19 mouse cellular contexts compared by ENCODE assay signal in the genomic region with DNA sequence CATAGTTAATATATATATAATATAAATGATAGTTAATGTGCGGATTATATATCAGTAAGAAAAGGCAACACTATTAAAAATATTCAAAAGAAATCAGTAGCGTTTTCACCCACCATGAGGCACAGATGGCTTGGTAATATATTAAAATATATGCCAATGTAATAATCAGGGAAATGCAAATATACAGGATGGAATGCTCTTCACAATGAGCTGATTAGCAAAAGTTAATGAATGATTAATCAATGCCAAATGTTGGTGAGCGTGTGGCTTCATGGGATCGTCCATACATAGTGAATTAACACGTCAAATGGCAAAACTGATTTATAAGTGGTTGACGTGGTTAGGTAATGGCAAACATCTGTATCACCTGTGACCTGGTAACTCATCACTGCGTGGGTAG. TPM values are rescaled to one million over a fixed set of nuclear protein-coding genes. Genes with fewer than 3 reads are reported as not detected.
A peak's percentile ranks its signal among the peaks of the same experiment; 100 is the strongest.
DNase-seq lines count a peak whose midpoint lies in the region; ATAC-seq and TF ChIP-seq lines count a peak whose summit lies in the region.
"Had no signal": no experiment of that assay in that cellular context is flagged by ENCODE, and none has a peak within 500 bp of the region (broad histone marks: within the 10 kb centered on the region; RNA-seq: fewer than 3 reads in every experiment).

No protein-coding gene starts in this region.

- DNase-seq in forebrain, embryonic 14.5 days (ENCODE audit: low spot score), result peak; percentile 56
- no peak for DNase-seq in forebrain, embryonic 10.5 days (ENCODE audit: extremely low spot score, low spot score)
- DNase-seq in forebrain, postnatal 0 days, result no peak
- no peak for DNase-seq in frontal cortex, postnatal 10 days (ENCODE audit: low spot score in 2 of 2)
- DNase-seq: adrenal gland, adult 2 months; adrenal gland, postnatal 10 days; adrenal gland, postnatal 25 days; cerebellum, adult 11-12 months; cerebellum, adult 2 months; cerebellum, adult 9-10 months; cerebellum, postnatal 10 days; cerebellum, postnatal 25 days; gastrocnemius, adult 2 months had no signal

- no peak overlapping the region for H3K4me3 ChIP-seq in forebrain, embryonic 14.5 days (ENCODE audit: low read depth, low read length)
- no peak overlapping the region for H3K4me3 ChIP-seq in forebrain, embryonic 10.5 days
- no peak overlapping the region for H3K4me3 ChIP-seq in forebrain, embryonic 16.5 days (replicated peaks; ENCODE audit: low read length)
- no peak overlapping the region for H3K4me3 ChIP-seq in forebrain, postnatal 0 days (ENCODE audit: low read depth, low read length)
- H3K4me3 ChIP-seq: embryonic facial prominence, embryonic 10.5 days; embryonic facial prominence, embryonic 12.5 days; gastrocnemius, adult 2 months had no signal

- no peak for TF ChIP-seq CTCF in forebrain, postnatal 0 days (IDR thresholded peaks at IDR 0.05; ENCODE audit: low read depth)

- H3K27me3 ChIP-seq in forebrain, embryonic 14.5 days (replicated peaks; ENCODE audit: control insufficient read depth, insufficient read depth, low read length), result no peaks in the 10 kb centered on the region
- H3K27me3 ChIP-seq in forebrain, embryonic 10.5 days (ENCODE audit: poor library complexity, severe bottlenecking), result 0 out of 2 replicates have a peak, but pooled peaks cover 4% of the 10 kb centered on the region
- no peaks in the 10 kb centered on the region for H3K27me3 ChIP-seq in forebrain, embryonic 16.5 days (replicated peaks; ENCODE audit: control insufficient read depth, insufficient read depth, low read length)
- no peaks in the 10 kb centered on the region for H3K27me3 ChIP-seq in forebrain, postnatal 0 days (ENCODE audit: insufficient read depth, low read length)
- H3K27me3 ChIP-seq: embryonic facial prominence, embryonic 12.5 days had no signal

- peaks cover 7% of the 10 kb centered on the region for H3K4me1 ChIP-seq in forebrain, embryonic 14.5 days (ENCODE audit: control insufficient read depth, insufficient read depth, low read length)
- peaks cover 12% of the 10 kb centered on the region for H3K4me1 ChIP-seq in forebrain, embryonic 10.5 days
- peaks cover 15% of the 10 kb centered on the region for H3K4me1 ChIP-seq in forebrain, embryonic 16.5 days (replicated peaks; ENCODE audit: control insufficient read depth, insufficient read depth, low read length)
- H3K4me1 ChIP-seq in forebrain, postnatal 0 days (ENCODE audit: insufficient read depth), result no peaks in the 10 kb centered on the region

- WGBS in forebrain, embryonic 14.5 days, result 70% methylated on average over 7 of the region's 7 CpGs
- WGBS in forebrain, embryonic 10.5 days, result 88% methylated on average over 7 of the region's 7 CpGs
- WGBS in forebrain, embryonic 16.5 days, result 47% methylated on average over 7 of the region's 7 CpGs
- WGBS in forebrain, postnatal 0 days, result 54% methylated on average over 7 of the region's 7 CpGs

- ATAC-seq in forebrain, embryonic 14.5 days, result peak; percentile 62
- peak; percentile 69; the same call in 1 of the 2 replicates for ATAC-seq in forebrain, embryonic 16.5 days
- no peak for ATAC-seq in forebrain, postnatal 0 days

- H3K27ac ChIP-seq in forebrain, embryonic 14.5 days (ENCODE audit: low read depth, low read length), result no peak overlapping the region
- H3K27ac ChIP-seq in forebrain, embryonic 10.5 days, result no peak overlapping the region
- peak overlapping the region; percentile 69 for H3K27ac ChIP-seq in forebrain, embryonic 16.5 days (ENCODE audit: low read length)
- no peak overlapping the region for H3K27ac ChIP-seq in forebrain, postnatal 0 days (ENCODE audit: low read depth, low read length)
- H3K27ac ChIP-seq: embryonic facial prominence, embryonic 10.5 days; embryonic facial prominence, embryonic 12.5 days; gastrocnemius, adult 2 months had no signal

- no peak overlapping the region for H3K4me2 ChIP-seq in forebrain, embryonic 14.5 days (ENCODE audit: low read length)
- no peak overlapping the region for H3K4me2 ChIP-seq in forebrain, embryonic 16.5 days (ENCODE audit: low read length)
- H3K4me2 ChIP-seq in forebrain, postnatal 0 days (ENCODE audit: low read depth), result no peak overlapping the region
- H3K4me2 ChIP-seq: embryonic facial prominence, embryonic 12.5 days had no signal

- no peaks in the 10 kb centered on the region for H3K36me3 ChIP-seq in forebrain, embryonic 14.5 days (ENCODE audit: control insufficient read depth, insufficient read depth, low read length)
- no peaks in the 10 kb centered on the region for H3K36me3 ChIP-seq in forebrain, embryonic 10.5 days (replicated peaks)
- H3K36me3 ChIP-seq in forebrain, embryonic 16.5 days (ENCODE audit: control insufficient read depth, insufficient read depth), result no peaks in the 10 kb centered on the region
- no peaks in the 10 kb centered on the region for H3K36me3 ChIP-seq in forebrain, postnatal 0 days (ENCODE audit: insufficient read depth)
- H3K36me3 ChIP-seq: embryonic facial prominence, embryonic 10.5 days; embryonic facial prominence, embryonic 12.5 days had no signal

- no peaks in the 10 kb centered on the region for H3K9me3 ChIP-seq in forebrain, embryonic 14.5 days (replicated peaks; ENCODE audit: control insufficient read depth, low read length)
- H3K9me3 ChIP-seq in forebrain, embryonic 10.5 days, result no peaks in the 10 kb centered on the region
- no peaks in the 10 kb centered on the region for H3K9me3 ChIP-seq in forebrain, embryonic 16.5 days (ENCODE audit: control insufficient read depth, low read length)
- H3K9me3 ChIP-seq in forebrain, postnatal 0 days (ENCODE audit: low read length), result no peaks in the 10 kb centered on the region
- H3K9me3 ChIP-seq: embryonic facial prominence, embryonic 10.5 days; embryonic facial prominence, embryonic 12.5 days had no signal

- H3K9ac ChIP-seq in forebrain, embryonic 14.5 days (ENCODE audit: low read length), result no peak overlapping the region
- H3K9ac ChIP-seq in forebrain, embryonic 16.5 days (replicated peaks; ENCODE audit: low read depth, low read length), result no peak overlapping the region
- H3K9ac ChIP-seq in forebrain, postnatal 0 days, result no peak overlapping the region
- H3K9ac ChIP-seq: embryonic facial prominence, embryonic 12.5 days had no signal

RNA-seq across cellular contexts. Expression of gene Slc1a7, which starts 9.6 kb away (rescaled TPM):
- polyA plus RNA-seq in forebrain, embryonic 14.5 days (2014; fragmentation: Nextera tagmentation; extraction: Ambion mirVana), result not detected in 2 replicates
- 0.06 TPM in 1 of 2 replicates, not detected in the other for polyA plus RNA-seq in forebrain, embryonic 10.5 days (2016; fragmentation: Nextera tagmentation; extraction: Ambion mirVana)
- not detected in 2 replicates for polyA plus RNA-seq in forebrain, embryonic 16.5 days (2015; fragmentation: Nextera tagmentation; extraction: Ambion mirVana)
- total RNA-seq in forebrain, postnatal 0 days (2014; rRNA removed), result 0.15 TPM in 1 of 2 replicates, not detected in the other
- 0.10 TPM in 1 of 2 replicates, not detected in the other for polyA plus RNA-seq in forebrain, postnatal 0 days (2015; fragmentation: Nextera tagmentation; extraction: Ambion mirVana)
- total RNA-seq: MEL had no signal
- polyA plus RNA-seq: C2C12; embryonic facial prominence, embryonic 10.5 days; embryonic facial prominence, embryonic 12.5 days; embryonic facial prominence, embryonic 14.5 days had no signal

RNA-seq across cellular contexts. Expression of gene Cpt2, which starts 35.1 kb away (rescaled TPM):
- 20.3 and 21.0 TPM in 2 replicates for polyA plus RNA-seq in forebrain, embryonic 14.5 days (2014; fragmentation: Nextera tagmentation; extraction: Ambion mirVana)
- polyA plus RNA-seq in forebrain, embryonic 10.5 days (2016; fragmentation: Nextera tagmentation; extraction: Ambion mirVana), result 36.4 and 41.3 TPM in 2 replicates
- 10.4 and 16.3 TPM in 2 replicates for polyA plus RNA-seq in forebrain, embryonic 16.5 days (2015; fragmentation: Nextera tagmentation; extraction: Ambion mirVana)
- 5.5 and 9.5 TPM in 2 replicates for total RNA-seq in forebrain, postnatal 0 days (2014; rRNA removed)
- polyA plus RNA-seq in forebrain, postnatal 0 days (2015; fragmentation: Nextera tagmentation; extraction: Ambion mirVana), result 8.8 and 9.7 TPM in 2 replicates
